Mouse (Mus musculus) adrenal gland, postnatal 14 days (tissue): ENCODE data around the gene Ppfia1. TPM values are rescaled to one million over a fixed set of nuclear protein-coding genes. Genes with fewer than 3 reads are reported as not detected.

Experiments
- DNase-seq: peaks from one replicate; pipeline ENCODE4 v3.0.0; 2021; ENCODE audit warnings: mixed read lengths
- total RNA-seq: library from RNA; stranded (reverse); gene quantifications from 2 replicates; pipeline ENCODE4 v1.2.3, GENCODE M21; 2021

Ppfia1 gene
- total RNA-seq, 1 experiment from 2014 or later, result 50.9 TPM

DNA sequence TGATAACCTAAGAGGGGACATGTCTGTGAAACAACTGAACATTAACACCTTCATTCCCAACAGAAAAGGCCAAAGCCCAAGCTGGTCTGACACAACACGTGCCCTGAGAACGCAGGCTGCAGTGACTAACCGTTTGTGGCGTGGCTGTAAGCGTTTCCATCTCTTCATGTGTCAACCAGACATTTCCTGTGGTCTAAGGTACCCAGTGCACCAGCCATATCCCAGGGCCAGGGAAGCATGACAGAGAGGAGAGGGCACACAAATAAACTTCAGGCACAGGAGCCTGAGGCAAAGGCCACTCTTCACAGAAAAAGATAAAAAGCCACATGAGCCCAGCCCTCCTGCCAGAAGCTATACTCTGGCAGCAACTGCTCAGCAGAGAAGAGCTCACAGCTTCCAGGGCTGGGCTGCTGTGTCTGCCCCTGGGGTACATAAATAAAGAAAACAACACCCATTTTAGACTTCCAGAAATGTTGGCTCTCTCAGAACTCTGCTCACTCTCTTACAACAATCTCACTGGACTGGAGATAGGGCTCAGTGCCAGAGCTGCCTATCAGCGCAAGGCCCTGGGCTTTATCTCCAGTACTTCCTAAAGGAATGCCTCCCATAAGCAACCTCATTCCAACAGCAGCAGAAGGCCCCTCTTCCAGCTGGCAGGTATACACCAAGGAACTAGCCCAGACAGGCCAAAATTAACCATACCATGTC lies 64.3 kb downstream of the Ppfia1 start:
- peak; percentile 13 for DNase-seq

DNA sequence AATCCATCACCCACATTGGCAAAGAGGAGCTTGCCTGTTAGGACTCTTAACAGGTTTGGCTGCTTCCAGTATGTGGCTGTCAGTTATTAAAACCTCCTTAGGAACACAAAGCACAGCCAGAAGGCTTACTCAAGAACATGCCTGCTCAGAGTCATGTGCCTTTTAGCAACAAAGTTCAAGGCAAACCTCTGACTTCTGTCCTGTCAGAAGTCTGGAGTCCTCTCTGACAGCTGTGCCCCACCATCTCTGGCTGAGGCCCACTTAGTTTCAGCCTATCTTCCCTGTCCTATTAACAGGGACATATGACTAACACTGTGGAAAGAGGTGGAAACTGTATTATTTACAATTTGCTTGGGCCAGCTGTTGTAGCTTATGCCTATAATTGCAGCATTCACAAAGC lies 73.2 kb downstream of the Ppfia1 start:
- no peak for DNase-seq

DNA sequence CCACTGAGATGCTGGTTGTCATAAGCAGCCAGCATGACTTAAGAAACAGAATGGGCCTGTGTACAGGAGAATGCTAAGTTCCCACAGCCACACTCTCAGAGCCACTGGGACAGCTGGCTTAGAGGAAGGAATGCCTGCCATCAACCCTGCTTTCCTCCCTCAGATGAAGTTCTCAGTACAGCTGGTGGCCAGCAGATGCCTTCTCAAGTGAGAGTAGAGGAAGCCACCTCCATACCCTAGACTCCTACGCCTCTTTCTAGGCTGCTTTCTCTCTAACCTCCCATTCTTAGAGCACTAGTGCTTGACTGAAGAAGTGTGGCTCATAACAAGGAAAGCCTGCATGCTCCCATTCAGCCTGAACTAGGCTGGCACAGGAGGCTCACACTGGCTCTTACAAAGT lies 74.0 kb downstream of the Ppfia1 start:
- no peak for DNase-seq

DNA sequence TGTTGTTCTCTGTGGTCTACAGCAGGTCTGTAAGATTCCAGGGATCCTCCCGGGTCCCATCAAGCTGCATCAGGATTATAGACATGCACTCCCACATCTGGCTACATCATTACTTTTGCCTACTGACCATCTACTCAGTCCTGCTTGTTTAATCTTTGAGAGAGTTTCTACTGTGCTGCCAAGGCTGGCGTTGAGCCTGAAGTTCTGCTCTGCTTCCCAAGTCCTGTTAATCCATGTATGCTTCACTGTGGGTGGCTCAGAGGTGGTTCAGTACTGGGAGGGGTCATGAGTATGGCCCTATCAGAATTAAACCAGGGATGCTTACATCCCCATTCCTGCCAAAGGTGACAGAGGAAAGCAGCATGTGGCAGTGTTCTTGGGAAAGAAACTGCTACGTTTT lies 77.8 kb downstream of the Ppfia1 start:
- DNase-seq, result no peak

DNA sequence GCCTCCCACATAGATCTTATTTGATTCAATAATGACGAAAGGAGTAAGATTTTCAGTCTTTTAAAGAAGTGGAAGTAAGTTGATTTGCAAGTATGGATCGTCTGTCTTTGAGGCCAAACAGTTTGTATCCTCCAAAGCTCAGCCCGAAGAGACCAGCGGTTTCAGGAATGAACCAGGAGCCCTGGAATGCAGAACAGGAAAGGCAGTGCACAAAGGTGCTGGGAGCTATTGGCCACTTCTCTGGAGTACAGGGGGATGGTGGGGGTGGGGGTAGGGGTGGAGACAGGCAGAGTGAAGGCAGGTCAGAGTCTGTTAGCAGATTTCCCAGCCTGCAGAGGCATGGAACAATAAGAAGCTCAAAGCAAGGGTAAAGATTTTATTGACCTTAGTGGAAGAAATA lies 80.0 kb downstream of the Ppfia1 start:
- no peak for DNase-seq

DNA sequence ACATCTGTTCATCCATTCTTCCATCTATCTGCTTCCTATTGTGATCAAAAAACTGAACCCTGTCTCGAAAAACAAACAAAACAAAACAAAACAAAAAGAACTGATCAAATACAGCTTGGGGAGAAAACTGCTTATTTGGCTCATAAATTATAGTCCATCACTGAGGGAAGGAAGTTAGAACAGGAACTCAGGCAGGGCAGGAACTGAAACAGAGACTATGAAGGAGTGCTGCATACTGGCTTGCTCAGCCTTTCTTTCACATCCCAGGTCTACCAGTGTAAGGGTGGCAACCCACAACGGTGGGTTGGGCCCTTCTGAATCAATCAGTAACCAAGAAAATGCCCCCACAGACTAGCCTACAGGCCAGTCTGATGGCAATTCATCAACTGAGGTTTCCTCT lies 82.4 kb downstream of the Ppfia1 start:
- no peak for DNase-seq

DNA sequence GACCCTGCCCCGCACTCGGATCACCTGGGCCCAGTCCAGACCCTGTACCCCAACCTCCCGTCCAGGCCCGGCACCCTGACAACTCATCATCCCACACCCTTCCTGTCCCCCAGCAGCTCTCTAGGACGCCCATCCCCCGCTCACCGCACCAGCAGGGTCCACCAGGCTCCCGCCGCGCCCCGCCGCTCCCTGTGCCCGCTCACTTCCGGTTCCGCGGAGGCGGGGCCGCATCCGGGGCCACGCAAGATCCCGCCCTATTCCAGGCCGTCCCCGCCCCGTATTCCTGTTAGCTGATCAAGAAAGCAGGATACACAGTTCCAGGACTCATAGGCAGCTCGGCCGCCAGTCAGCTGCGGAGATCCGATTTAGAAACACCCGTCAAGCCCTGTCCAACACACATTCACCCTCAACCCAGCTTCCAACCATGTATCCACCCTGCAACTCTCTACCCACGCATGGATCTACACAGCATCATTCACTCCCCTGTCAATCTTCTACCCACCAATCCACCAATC lies 82.9 kb downstream of the Ppfia1 start, which contains the start of gene Cttn:
Gene Cttn (minus strand): TSS at position 465 of the 515 bp plus-strand sequence.
- DNase-seq, result peak; percentile 96

DNA sequence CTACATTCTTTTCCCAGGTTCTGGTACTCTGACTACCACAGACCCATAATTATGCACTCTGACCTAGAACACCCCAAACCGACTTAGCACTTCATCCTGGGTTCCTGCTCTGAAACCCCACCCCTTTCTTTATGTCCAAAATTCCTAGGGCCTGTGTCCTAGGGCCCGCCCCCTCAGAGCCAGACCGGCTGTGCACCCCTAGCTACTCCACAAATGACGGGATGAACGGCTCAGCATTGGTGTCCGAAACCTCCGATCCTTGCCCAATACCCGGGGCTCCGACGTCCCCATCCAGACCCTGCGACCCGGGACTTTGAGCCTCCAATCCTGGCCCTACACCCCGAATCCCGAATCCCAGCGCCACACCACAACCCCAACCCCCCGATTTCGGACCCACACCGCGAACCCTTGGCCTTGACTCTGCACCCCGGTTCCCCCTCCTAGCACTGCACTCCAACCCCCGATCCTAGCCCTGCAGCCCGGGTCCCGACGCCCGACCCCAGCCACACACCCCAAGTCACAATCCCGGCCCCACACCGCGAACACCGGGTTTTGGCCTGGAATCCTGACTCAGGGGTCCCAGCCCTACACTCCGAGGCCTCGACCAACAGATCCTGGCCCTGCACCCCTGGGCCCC lies 83.5 kb downstream of the Ppfia1 start:
- peak; percentile 41 for DNase-seq

DNA sequence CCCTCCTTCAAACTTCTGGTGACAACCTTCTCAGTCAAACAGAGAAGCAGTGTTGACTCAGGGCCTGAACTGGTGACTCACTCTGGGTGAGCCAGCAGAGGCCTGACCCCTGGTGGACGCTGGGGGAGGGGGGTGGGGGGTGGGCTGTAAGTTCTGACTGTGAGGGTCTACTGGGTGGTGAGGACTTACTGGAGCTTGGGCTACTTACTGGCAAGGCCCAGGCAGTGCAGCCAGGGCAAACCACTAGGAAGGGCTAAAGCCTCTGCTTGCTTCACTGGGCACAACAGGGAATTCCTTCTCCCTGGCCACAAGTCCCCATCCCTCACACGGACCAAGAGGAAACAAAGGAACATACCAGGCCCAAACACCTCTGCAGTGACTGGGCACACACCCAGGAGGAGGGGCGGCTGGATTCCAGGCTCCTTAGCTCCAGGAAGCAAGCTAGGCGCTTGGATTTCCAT lies 84.3 kb downstream of the Ppfia1 start:
- DNase-seq, result peak; percentile 71

DNA sequence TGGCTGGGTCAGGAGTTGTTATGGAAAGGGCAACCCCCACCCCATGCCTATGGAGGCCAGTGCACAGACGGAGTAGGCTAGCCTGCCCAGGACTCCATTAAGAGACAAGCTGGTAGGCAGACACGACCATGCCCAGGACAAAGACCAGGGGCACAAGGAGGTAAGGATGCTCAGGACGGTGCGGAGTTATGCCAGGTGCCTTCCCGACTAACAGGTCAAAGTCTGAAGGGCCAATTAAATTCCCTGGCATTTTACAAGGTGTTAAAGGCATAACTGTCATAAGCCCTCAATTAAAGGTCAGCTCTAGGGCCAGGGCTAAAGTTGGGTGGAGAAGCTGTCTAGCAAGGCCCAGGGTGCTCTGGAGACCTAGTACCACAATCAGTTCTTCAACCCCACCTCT lies 84.8 kb downstream of the Ppfia1 start:
- no peak for DNase-seq

DNA sequence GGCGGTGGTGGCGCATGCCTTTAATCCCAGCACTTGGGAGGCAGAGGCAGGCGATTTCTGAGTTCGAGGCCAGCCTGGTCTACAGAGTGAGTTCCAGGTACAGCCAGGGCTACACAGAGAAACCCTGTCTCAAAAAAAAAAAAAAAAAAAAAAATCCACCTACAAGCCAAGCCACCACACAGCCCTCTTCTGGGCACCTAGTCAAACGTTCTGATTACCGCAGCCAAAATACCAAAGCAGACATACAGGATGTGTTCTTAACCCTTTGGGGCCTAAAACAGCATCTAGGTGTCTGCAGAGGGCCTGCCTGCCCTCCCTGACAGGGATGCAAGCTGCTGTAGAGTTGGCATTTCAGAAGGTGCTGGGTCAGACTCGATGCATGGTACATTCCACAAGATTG lies 91.0 kb downstream of the Ppfia1 start:
- no peak for DNase-seq

DNA sequence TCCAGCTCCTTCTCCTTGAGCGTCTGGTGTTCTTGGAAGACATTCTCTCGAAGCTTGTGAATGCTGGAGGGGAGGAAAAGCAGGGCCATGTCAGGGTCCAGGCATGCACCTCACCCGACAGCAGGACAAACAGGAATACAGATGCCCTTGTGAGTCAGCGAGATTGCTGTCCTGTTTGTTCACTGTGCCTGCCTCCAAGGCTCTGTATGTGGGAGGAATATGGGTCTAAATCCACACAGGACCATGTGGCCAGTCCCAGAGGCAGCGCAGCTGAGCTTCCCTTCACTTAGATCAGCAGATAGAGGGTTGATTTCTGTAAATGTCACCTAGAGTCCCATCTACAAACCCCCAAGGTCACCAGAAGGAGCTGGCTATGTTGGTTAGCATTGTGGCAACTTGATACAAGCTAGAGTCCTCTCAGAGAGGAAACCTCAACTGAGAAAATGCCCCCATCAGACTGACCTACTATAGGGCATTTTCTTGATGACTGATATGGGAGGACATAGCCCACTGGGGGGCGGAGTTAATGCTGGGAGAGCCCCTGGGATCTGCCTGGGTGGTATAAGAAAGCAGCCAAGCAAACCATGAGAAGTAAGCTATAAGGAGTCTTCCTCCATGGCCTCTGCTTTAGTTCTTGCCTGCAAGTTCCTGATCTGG lies 92.2 kb downstream of the Ppfia1 start:
- DNase-seq, result peak; percentile 36

DNA sequence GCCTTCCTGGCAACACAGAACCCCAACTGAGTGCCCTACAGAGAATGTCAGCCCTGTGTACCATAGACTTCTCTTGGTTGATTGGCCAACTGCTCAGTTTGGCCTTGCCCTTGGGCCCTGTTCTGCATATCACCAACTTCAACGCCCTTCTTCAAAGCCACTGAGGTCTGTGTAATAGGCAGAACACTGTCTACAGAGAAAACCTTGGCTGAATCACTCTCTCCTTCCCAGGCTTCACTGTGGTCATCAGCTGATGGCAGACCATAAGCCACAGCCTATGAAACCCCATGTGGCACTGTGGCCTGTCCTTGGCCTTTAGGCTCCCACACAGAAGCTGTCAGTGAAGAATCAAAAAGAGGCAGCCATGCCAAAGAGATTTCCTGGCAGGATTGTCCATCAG lies 94.6 kb downstream of the Ppfia1 start:
- peak; percentile 63 for DNase-seq

DNA sequence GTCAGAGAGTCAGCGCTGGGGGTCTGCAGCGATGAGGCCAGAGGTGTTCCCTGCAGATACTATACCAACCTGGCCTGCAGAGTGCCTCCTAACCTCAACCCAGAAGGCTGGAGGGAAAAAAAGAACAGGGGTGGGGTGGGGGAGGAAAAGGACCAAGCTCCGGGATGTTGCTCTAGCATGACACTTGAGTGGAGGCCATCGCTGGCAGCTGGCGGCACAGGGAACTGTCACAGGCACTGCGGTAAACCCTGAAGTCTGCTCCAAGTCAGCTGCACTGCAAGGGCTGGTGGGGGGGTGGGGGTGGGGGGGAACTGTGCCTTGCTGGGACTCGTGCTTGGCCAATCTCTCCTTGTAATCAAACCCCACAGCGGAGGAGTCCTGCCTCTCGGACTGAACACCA lies 102.9 kb downstream of the Ppfia1 start:
- peak; percentile 33 for DNase-seq

DNA sequence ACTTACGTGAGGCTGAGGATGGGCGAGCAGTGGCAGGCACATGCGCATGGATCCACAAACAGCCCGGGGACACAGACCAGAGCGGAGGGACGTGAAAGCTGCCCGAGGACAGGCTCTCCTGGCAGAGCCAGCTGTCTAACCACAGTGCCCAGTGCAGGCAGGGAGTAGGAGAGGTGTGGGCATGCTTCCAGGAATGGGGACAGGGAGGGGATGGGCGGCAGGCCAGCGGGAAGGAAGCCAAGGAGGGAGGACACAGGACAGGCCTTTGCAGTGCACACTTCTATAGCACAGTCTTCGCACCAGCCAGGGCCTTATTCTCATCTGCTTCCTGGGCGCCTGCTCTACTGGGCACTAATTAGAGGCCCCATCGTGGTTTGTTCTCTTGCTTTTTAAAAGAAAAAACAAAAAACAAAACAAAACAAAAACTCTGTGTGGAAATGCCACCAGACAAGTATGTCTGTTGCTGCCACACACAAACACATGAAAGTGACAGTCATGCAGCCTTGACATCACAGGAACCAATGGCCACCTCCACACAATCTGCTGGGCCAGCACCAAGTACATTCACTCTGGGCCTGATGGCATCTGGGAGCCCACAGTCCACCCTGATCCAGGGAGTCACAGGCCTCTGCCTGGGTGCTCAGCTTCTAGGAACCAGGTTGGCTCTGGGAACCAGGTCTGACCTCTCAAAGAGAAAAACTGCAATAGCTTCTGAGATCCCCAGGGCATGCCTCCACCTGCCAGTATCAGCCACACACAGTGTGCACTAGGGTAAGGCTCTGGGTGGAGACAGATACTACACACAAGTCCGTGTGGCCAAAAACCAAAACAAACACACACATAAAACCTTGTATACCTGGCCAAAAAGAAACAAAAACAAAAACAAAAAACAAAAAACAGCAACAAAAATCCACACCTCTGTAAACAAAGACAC lies 103.6 kb downstream of the Ppfia1 start:
- peak; percentile 99 for DNase-seq

DNA sequence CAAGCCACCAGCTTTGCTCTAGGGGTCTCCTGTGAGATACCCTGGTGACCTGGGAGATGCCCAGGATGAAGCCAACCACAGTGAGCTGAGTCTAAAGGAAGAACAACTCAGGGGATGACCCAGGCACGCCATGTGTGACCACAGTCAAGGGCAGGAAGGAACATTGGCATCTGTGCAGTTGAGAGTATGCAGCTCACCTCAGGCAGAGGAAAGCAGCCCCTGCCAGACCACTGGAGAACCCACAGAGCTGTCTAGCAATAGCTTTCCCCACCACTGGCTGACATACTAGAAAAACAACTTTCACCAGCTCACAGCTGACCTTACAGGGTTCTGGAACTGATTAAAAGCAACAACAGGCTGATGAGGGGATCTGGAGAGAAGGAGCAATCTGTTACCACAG lies 105.3 kb downstream of the Ppfia1 start:
- no peak for DNase-seq

DNA sequence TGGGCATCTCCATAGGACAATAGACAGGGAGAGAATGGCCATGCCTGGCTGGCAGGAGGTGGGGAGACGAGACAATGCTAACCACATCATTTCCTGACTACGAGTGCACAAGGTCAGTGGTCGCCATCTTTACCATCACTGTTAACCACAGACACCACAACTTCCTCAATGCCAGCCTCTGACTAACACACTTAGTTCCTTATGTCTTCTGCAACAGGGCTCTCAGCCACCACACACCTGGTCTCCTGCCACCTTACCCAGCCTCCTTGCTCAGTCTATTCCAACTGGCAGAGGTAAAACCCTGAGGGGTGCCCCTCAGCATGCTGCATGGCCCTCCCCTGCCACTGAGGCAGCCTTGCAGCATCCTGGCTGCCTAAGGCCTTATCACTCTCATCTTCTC lies 106.4 kb downstream of the Ppfia1 start:
- no peak for DNase-seq

DNA sequence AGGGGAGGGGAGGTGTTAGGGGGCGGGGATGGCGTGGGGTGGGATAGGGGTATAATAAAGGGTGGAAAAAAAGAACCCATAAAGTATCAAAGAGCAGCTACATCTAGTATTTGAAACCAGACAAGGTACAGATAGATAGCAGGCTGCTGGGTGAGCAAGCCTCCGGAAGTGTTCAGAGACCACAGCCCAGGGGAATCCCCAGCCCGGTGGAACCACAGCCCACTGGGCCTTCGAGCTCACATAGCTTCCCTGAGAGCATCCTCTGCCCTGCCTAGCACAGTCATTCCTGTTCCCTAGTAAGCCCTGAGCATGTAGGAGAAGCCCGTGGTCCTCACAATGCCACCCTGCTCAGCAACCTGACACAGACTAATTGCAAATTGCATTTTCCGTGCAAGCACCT lies 108.7 kb downstream of the Ppfia1 start:
- DNase-seq, result no peak

DNA sequence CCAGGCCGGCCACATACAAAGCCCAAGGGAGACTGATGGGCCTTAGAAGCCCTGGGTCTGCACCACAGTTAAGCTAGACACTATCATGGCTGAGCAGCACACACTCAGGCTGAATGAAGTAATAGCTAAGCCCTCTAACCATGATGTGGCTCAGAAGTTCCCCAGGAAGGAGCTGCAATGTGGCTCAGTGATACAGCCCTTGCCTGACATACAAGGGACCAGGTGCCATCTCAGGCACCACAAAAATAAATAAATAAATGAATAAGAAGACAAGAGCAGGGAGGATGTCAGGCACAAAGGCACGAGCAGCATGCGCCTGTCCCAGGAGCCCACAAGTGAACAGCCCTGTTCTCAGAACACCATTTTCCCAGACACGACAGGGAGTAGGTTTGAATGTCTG lies 111.6 kb downstream of the Ppfia1 start:
- DNase-seq, result no peak

DNA sequence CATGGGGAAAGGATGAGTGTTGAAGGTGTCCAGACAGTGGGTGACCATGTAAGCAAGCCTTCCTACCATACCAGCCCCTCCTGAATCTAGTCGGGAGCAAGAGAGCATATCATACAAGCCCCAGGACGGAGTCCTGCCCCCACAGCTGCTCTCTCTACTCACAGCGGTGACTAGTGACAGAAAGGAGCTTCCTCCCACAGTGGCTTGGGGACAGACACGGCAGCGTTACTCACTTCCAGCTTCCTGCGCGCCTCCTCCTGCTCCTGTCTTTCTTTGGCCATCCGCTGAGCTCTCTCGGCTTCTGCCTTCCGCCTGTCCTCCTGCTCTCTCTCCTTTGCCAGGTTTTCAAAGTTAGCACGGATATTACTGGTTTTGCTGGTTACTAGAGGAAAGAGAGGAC lies 112.1 kb downstream of the Ppfia1 start:
- no peak for DNase-seq

DNA sequence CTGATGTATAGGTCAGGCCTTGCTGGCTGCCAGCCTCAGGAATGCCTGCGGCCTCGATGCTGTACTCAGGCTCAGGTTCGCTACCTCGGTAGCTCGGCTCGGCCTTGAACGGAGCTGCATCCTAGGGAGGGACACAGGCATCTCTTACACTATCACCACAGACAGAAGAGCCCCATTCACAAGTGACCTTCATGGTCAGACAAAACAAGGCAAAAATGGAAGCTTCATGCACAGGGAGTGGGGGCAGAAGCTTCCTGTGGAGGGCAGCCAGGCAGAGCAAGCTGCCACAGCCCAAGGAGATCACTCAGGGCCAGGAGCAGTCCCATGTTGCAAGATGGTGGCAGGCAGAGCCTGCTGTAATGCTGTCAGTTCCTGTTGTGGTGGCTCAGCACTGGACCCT lies 114.7 kb downstream of the Ppfia1 start:
- DNase-seq, result peak; percentile 25

DNA sequence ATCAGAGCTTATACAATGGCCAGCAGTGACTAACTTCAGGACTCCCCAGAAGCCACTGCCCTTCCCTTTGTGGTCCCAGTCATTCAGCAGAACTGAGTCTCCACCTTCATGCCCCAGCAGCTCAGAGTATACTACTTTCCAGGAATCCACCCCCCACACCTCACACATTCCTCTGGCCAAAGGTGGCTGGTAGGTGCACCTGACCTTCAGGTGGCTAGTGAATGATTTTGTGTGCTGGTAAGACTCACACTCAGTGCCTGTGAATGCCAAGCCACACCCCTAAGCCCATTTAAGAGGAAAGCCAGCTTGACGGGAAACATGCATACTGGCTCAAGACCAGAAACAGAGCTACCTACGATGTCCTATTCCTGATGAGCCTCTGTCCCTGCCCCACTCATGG lies 120.6 kb downstream of the Ppfia1 start:
- no peak for DNase-seq
